Mouse (Mus musculus) limb, embryonic 14.5 days (tissue): Measurements from ENCODE around the gene Vwa5b1. TPM values are rescaled to one million over a fixed set of nuclear protein-coding genes. Genes with fewer than 3 reads are reported as not detected.

Experiments
- ATAC-seq: fragments of 200-750 bp; cut with Nextera tagmentation; 2 replicates; pipeline ENCODE4 v1.8.0; 2017; ENCODE audit warnings: low read depth, moderate number of reproducible peaks, moderate TSS enrichment; ENCODE audit not compliant: low FRiP score
- DNase-seq: peaks from one replicate; pipeline ENCODE4 v3.0.0-alpha.2; 2015; ENCODE audit warnings: low spot score
- H3K27ac ChIP-seq: fragments of 300-500 bp; sonication (generic); replicated peaks from 2 replicates; pipeline ENCODE4 v1.5.1; 2014; ENCODE audit warnings: low read depth, mild to moderate bottlenecking, low read length, moderate library complexity, mixed read lengths
- H3K27me3 ChIP-seq: fragments of 300-500 bp; sonication (generic); 2 replicates; pipeline ENCODE4 v1.6.1; 2014; ENCODE audit warnings: low read length, mixed read lengths; ENCODE audit not compliant: control insufficient read depth, insufficient read depth
- H3K36me3 ChIP-seq: fragments of 300-500 bp; sonication (generic); 2 replicates; pipeline ENCODE4 v1.6.1; 2014; ENCODE audit warnings: mild to moderate bottlenecking, low read length, moderate library complexity, mixed read lengths; ENCODE audit not compliant: control insufficient read depth, insufficient read depth
- H3K4me1 ChIP-seq: fragments of 300-500 bp; sonication (generic); 2 replicates; pipeline ENCODE4 v1.6.1; 2014; ENCODE audit warnings: antibody characterized with exemption, low read length, mixed read lengths; ENCODE audit not compliant: control insufficient read depth, insufficient read depth
- H3K4me2 ChIP-seq: fragments of 300-500 bp; sonication (generic); replicated peaks from 2 replicates; pipeline ENCODE4 v1.6.1; 2014; ENCODE audit warnings: low read depth, mild to moderate bottlenecking, low read length, moderate library complexity; ENCODE audit not compliant: severe bottlenecking
- H3K4me3 ChIP-seq: fragments of 300-500 bp; sonication (generic); replicated peaks from 2 replicates; pipeline ENCODE4 v1.5.1; 2014; ENCODE audit warnings: low read length
- H3K9ac ChIP-seq: fragments of 300-500 bp; sonication (generic); 2 replicates; pipeline ENCODE4 v1.6.1; 2014; ENCODE audit warnings: mild to moderate bottlenecking, low read depth, low read length, moderate library complexity; ENCODE audit not compliant: severe bottlenecking
- H3K9me3 ChIP-seq: fragments of 300-500 bp; sonication (generic); 2 replicates; pipeline ENCODE4 v1.6.1; 2016; ENCODE audit warnings: low read length; ENCODE audit not compliant: control insufficient read depth
- POLR2A ChIP-seq: fragments of 200-500 bp; IDR thresholded peaks from 2 replicates; pipeline ENCODE4 v1.8.0; 2012; ENCODE audit warnings: inconsistent platforms, mild to moderate bottlenecking, moderate library complexity, borderline replicate concordance; ENCODE audit not compliant: insufficient read depth, insufficient read length; ENCODE audit errors: extremely low read depth
- WGBS: fragments of 180-500 bp; shearing (Covaris S2); extraction: QIAGEN DNeasy Blood & Tissue Kit; methylation state at CpG from one replicate; pipeline ENCODE4 v1.1.7; 2014; 5-methylcytosine and 5-hydroxymethylcytosine counted together
- polyA plus RNA-seq, 2 experiments: library from polyadenylated mRNA; depleted of rRNA in 1 of 2; stranded (reverse) in 1 of 2; unstranded in 1 of 2; fragments of >200 nt; fragmentation: Nextera tagmentation in 1 of 2; extraction: Ambion mirVana in 1 of 2; gene quantifications; 2 replicates each; pipeline versions ENCODE4 v1.2.1 to v1.2.3; 2012 to 2014

Vwa5b1 gene
- polyA plus RNA-seq, 2 experiments, result 0.03 to 0.04 TPM

- ATAC-seq, result no peak
- no peaks in the 10 kb centered on the region for H3K36me3 ChIP-seq
- 77% methylated on average over 4 of the region's 4 CpGs for WGBS
- no peak for DNase-seq
- TF ChIP-seq POLR2A, result no peak
- no peak overlapping the region for H3K9ac ChIP-seq
- H3K4me1 ChIP-seq, result no peaks in the 10 kb centered on the region
- H3K4me2 ChIP-seq, result no peak overlapping the region
- no peak overlapping the region for H3K4me3 ChIP-seq
- no peak overlapping the region for H3K27ac ChIP-seq
- H3K9me3 ChIP-seq, result no peaks in the 10 kb centered on the region
- H3K27me3 ChIP-seq, result peaks cover 5% of the 10 kb centered on the region
Observed at GRCm38 (mm10) chr4:138548960-138549359, 86.7 kb downstream of the Vwa5b1 start.

GRCm38 (mm10) chr4:138548124-138548561 is 87.5 kb downstream of the Vwa5b1 start:
- H3K4me1 ChIP-seq, result peaks cover 2% of the 10 kb centered on the region; the same call in 1 of the 2 replicates
- DNase-seq (no peak), ATAC-seq (no peak)
- no peaks in the 10 kb centered on the region for H3K9me3 ChIP-seq
- H3K4me3 ChIP-seq, result no peak overlapping the region
- no peak overlapping the region for H3K27ac ChIP-seq
- no peaks in the 10 kb centered on the region for H3K36me3 ChIP-seq
- no peak for TF ChIP-seq POLR2A
- H3K9ac ChIP-seq, result no peak overlapping the region
- no peaks in the 10 kb centered on the region; the same call in 1 of the 2 replicates for H3K27me3 ChIP-seq
- H3K4me2 ChIP-seq, result no peak overlapping the region
- WGBS, result 14% methylated on average over 10 of the region's 10 CpGs

DNA sequence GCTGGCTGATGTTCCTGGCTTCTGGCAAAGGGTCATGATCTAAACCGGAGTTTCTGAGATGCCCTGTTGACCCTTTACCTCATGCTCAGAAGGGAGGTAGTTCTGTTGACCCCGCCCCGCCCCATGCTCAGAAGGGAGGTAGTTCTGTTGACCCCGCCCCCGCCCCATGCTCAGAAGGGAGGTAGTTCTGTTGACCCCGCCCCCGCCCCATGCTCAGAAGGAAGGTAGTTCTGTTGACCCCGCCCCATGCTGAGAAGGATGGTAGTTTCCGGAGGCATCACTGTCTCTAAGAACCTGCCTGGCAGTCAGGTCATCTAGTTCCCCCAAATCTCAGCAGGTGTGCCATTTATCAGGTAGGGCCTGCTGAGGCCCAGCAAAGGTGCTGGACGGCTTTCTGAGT is 88.1 kb downstream of the Vwa5b1 start:
- peaks cover 7% of the 10 kb centered on the region for H3K4me1 ChIP-seq
- H3K27me3 ChIP-seq, result no peaks in the 10 kb centered on the region; the same call in 1 of the 2 replicates
- H3K36me3 ChIP-seq, result no peaks in the 10 kb centered on the region
- no peak for DNase-seq
- no peak for TF ChIP-seq POLR2A
- no peak overlapping the region for H3K4me2 ChIP-seq
- WGBS, result 17% methylated on average over 10 of the region's 10 CpGs
- no peaks in the 10 kb centered on the region for H3K9me3 ChIP-seq
- no peak for ATAC-seq
- H3K27ac ChIP-seq, result no peak overlapping the region
- no peak overlapping the region for H3K9ac ChIP-seq
- H3K4me3 ChIP-seq, result no peak overlapping the region

- no peak for ATAC-seq
- no peak for TF ChIP-seq POLR2A
- Histone ChIP-seq H3K36me3 (no peaks in the 10 kb centered on the region), H3K9me3 (no peaks in the 10 kb centered on the region), H3K4me1 (peaks cover 7% of the 10 kb centered on the region), H3K4me2 (no peak overlapping the region), H3K4me3 (no peak overlapping the region), H3K9ac (no peak overlapping the region), H3K27me3 (no peaks in the 10 kb centered on the region; the same call in 1 of the 2 replicates), H3K27ac (no peak overlapping the region)
- WGBS, result 55% methylated on average over 6 of the region's 6 CpGs
- DNase-seq, result no peak
Observed at GRCm38 (mm10) chr4:138547041-138547440, 88.6 kb downstream of the Vwa5b1 start.

- no peaks in the 10 kb centered on the region for H3K36me3 ChIP-seq
- H3K9ac ChIP-seq, result no peak overlapping the region
- no peak for TF ChIP-seq POLR2A
- H3K4me2 ChIP-seq, result no peak overlapping the region
- no peak for DNase-seq
- H3K9me3 ChIP-seq, result no peaks in the 10 kb centered on the region
- no peak overlapping the region for H3K4me3 ChIP-seq
- H3K27ac ChIP-seq, result no peak overlapping the region
- WGBS, result 78% methylated on average over 11 of the region's 11 CpGs
- ATAC-seq, result no peak
- no peaks in the 10 kb centered on the region; the same call in 1 of the 2 replicates for H3K27me3 ChIP-seq
- peaks cover 7% of the 10 kb centered on the region for H3K4me1 ChIP-seq
Observed at GRCm38 (mm10) chr4:138546241-138546640, 89.4 kb downstream of the Vwa5b1 start.

GRCm38 (mm10) chr4:138543177-138543576 is 92.5 kb downstream of the Vwa5b1 start:
- H3K4me2 ChIP-seq, result no peak overlapping the region
- ATAC-seq (peak; percentile 50; the same call in 1 of the 2 replicates), DNase-seq (peak; percentile 46)
- 39% methylated on average over 12 of the region's 12 CpGs for WGBS
- no peaks in the 10 kb centered on the region; the same call in 1 of the 2 replicates for H3K27me3 ChIP-seq
- no peaks in the 10 kb centered on the region for H3K36me3 ChIP-seq
- no peak overlapping the region for H3K27ac ChIP-seq
- no peak overlapping the region for H3K4me3 ChIP-seq
- H3K9me3 ChIP-seq, result no peaks in the 10 kb centered on the region
- H3K4me1 ChIP-seq, result peaks cover 7% of the 10 kb centered on the region
- TF ChIP-seq POLR2A, result no peak
- H3K9ac ChIP-seq, result no peak overlapping the region
